ENCODE assay signal across 8 mouse cellular contexts in genomic region chr6:83038496-83039012, GRCm38 (mm10). TPM values are rescaled to one million over a fixed set of nuclear protein-coding genes. Genes with fewer than 3 reads are reported as not detected.
DNase-seq lines count a peak whose midpoint lies in the region; ATAC-seq lines count a peak whose summit lies in the region.

No protein-coding gene starts in this region.

- no peaks in the 10 kb centered on the region for H3K9me3 ChIP-seq in intestine, embryonic 15.5 days
- H3K9me3 ChIP-seq in megakaryocyte, embryonic 14.5 days, result no peaks in the 10 kb centered on the region

- H3K36me3 ChIP-seq in intestine, embryonic 15.5 days, result no peaks in the 10 kb centered on the region
- H3K36me3 ChIP-seq in megakaryocyte, embryonic 14.5 days (replicated peaks; ENCODE audit: low read length), result peaks cover 44% of the 10 kb centered on the region

- intact Hi-C loops in left cerebral cortex, postnatal 10 days (cut with DNase I), result no loop called here

- peak overlapping the region; percentile 60 for H3K4me2 ChIP-seq in intestine, embryonic 15.5 days (replicated peaks)

- 10% methylated on average over 24 of the region's 24 CpGs for WGBS in intestine, embryonic 15.5 days

- peak; percentile 95 for DNase-seq in adrenal gland, adult 8-10 months
- DNase-seq in embryo, embryonic 11.5 days (ENCODE audit: low read depth, low spot score), result peak; percentile 76
- peak; percentile 72 to 86 for DNase-seq in gastrocnemius, postnatal 4 days (ENCODE audit: low spot score in 2 of 2)
- peak; percentile 84 to 90 for DNase-seq in left cerebral cortex, postnatal 10 days (ENCODE audit: extremely low spot score in 1 of 2, low spot score in 2 of 2)
- peak; percentile 88 to 90 for DNase-seq in right cerebral cortex, adult 2 months (ENCODE audit: low spot score in 2 of 2)
- peak; percentile 47 for DNase-seq in urinary bladder, postnatal 10 days (ENCODE audit: low spot score)

- peaks cover 19% of the 10 kb centered on the region for H3K4me1 ChIP-seq in intestine, embryonic 15.5 days (replicated peaks)
- peaks cover 87% of the 10 kb centered on the region for H3K4me1 ChIP-seq in megakaryocyte, embryonic 14.5 days

- no peak overlapping the region for H3K27ac ChIP-seq in intestine, embryonic 15.5 days

- ATAC-seq in intestine, embryonic 15.5 days, result peak; percentile 91

- peak overlapping the region; percentile 21 for H3K4me3 ChIP-seq in intestine, embryonic 15.5 days (replicated peaks)
- peak overlapping the region; percentile 66 for H3K4me3 ChIP-seq in megakaryocyte, embryonic 14.5 days (replicated peaks)

- no peaks in the 10 kb centered on the region for H3K27me3 ChIP-seq in intestine, embryonic 15.5 days (replicated peaks)
- no peaks in the 10 kb centered on the region for H3K27me3 ChIP-seq in megakaryocyte, embryonic 14.5 days (replicated peaks)

- H3K9ac ChIP-seq in intestine, embryonic 15.5 days, result no peak overlapping the region

RNA-seq across cellular contexts. Expression of gene Loxl3, which starts 4.6 kb away (rescaled TPM):
- total RNA-seq in adrenal gland, adult 8-10 months (2022), result 1 to 10 TPM; 2.2 to 4.8 (median 4.1) TPM
- 10 to 100 TPM; 15.4 to 17.3 TPM for total RNA-seq in gastrocnemius, postnatal 4 days (2021)
- polyA plus RNA-seq in intestine, embryonic 15.5 days (2015; fragmentation: Nextera tagmentation; extraction: Ambion mirVana), result 12.7 and 14.2 TPM in 2 replicates
- 1 to 10 TPM; 1.8 to 4.0 TPM for total RNA-seq in left cerebral cortex, postnatal 10 days (2021)
- polyA plus RNA-seq in megakaryocyte, embryonic 14.5 days (2012; ENCODE audit: insufficient read depth, low replicate concordance), result 0.40 and 4.2 TPM in 2 replicates

RNA-seq across cellular contexts. Expression of gene Dok1, which starts 5.3 kb away (rescaled TPM):
- total RNA-seq in adrenal gland, adult 8-10 months (2022), result 10 to 100 TPM; 12.7 to 13.8 (median 13.4) TPM
- total RNA-seq in gastrocnemius, postnatal 4 days (2021), result 10 to 100 TPM in 1 of 2 experiments, 1 to 10 TPM in 1; 9.1 to 10.4 TPM
- polyA plus RNA-seq in intestine, embryonic 15.5 days (2015; fragmentation: Nextera tagmentation; extraction: Ambion mirVana), result 9.7 and 9.8 TPM in 2 replicates
- 1 to 10 TPM; 1.8 to 2.1 TPM for total RNA-seq in left cerebral cortex, postnatal 10 days (2021)
- 159 and 256 TPM in 2 replicates for polyA plus RNA-seq in megakaryocyte, embryonic 14.5 days (2012; ENCODE audit: insufficient read depth, low replicate concordance)

RNA-seq across cellular contexts. Expression of gene Aup1, which starts 15.8 kb away (rescaled TPM):
- total RNA-seq in adrenal gland, adult 8-10 months (2022), result 100 to 1,000 TPM; 184 to 207 (median 192) TPM
- 10 to 100 TPM; 75.5 to 86.3 TPM for total RNA-seq in gastrocnemius, postnatal 4 days (2021)
- polyA plus RNA-seq in intestine, embryonic 15.5 days (2015; fragmentation: Nextera tagmentation; extraction: Ambion mirVana), result 212 and 228 TPM in 2 replicates
- 10 to 100 TPM; 97.9 to 99.8 TPM for total RNA-seq in left cerebral cortex, postnatal 10 days (2021)
- 1,695 and 4,915 TPM in 2 replicates for polyA plus RNA-seq in megakaryocyte, embryonic 14.5 days (2012; ENCODE audit: insufficient read depth, low replicate concordance)

RNA-seq across cellular contexts. Expression of gene Htra2, which starts 16.5 kb away (rescaled TPM):
- total RNA-seq in adrenal gland, adult 8-10 months (2022), result 10 to 100 TPM; 50.7 to 69.4 (median 61.0) TPM
- 10 to 100 TPM; 30.1 to 33.5 TPM for total RNA-seq in gastrocnemius, postnatal 4 days (2021)
- polyA plus RNA-seq in intestine, embryonic 15.5 days (2015; fragmentation: Nextera tagmentation; extraction: Ambion mirVana), result 72.2 and 86.5 TPM in 2 replicates
- total RNA-seq in left cerebral cortex, postnatal 10 days (2021), result 10 to 100 TPM; 66.5 to 68.0 TPM
- polyA plus RNA-seq in megakaryocyte, embryonic 14.5 days (2012; ENCODE audit: insufficient read depth, low replicate concordance), result 27.7 and 49.5 TPM in 2 replicates

RNA-seq across cellular contexts. Expression of gene Dqx1, which starts 19.1 kb away (rescaled TPM):
- total RNA-seq in adrenal gland, adult 8-10 months (2022), result 1 to 10 TPM; 2.6 to 6.3 (median 4.1) TPM
- 1 to 10 TPM in 1 of 2 experiments, under 1 TPM in 1; 0.70 to 1.1 TPM for total RNA-seq in gastrocnemius, postnatal 4 days (2021)
- 14.0 and 14.9 TPM in 2 replicates for polyA plus RNA-seq in intestine, embryonic 15.5 days (2015; fragmentation: Nextera tagmentation; extraction: Ambion mirVana)
- under 1 TPM; 0.19 to 0.41 TPM for total RNA-seq in left cerebral cortex, postnatal 10 days (2021)
- 0.22 TPM in 1 of 2 replicates, not detected in the other for polyA plus RNA-seq in megakaryocyte, embryonic 14.5 days (2012; ENCODE audit: insufficient read depth, low replicate concordance)
